Mouse (Mus musculus): ENCODE measurements around the gene Sipa1l1.
A peak's percentile ranks its signal among the peaks of the same experiment; 100 is the strongest.

Gene Sipa1l1

DNA sequence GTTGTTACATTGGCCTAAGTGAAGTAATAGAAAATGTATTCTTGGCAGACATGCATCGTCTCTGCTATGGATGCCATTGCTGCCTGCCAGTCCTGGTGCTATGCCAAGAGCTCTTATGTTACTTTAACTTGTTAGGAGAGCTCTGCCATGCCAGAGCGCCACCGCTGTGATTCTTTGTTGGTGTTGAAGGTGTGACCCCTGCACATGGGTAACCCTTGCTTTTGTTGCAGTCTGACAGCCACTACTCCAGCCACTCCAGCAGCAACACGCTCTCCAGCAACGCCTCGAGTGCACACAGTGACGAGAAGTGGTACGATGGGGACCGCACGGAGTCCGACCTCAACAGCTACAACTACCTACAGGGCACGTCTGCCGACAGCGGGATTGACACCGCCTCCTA, 255.7 kb downstream of the Sipa1l1 start:
- no peak for DNase-seq (ENCODE audit: inconsistent ontology term)

DNA sequence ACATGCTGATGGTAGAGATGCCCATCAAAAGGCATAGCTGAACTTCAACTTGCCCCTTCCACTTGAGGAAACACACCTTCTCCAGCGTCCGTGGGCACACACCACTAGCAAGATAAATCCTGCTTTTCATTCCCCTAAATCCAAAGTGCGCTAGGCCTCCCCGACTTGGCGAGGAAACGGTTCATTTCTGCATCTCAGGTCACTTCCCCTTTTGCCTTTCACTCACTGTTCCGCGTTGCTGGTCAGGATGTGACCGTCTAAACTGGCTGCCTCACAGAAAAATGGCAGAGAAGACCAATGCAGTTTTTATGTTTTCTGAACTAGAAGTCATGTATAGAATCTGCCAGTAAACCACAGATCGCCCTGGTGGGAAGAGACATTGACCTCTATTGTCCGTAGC, 256.7 kb downstream of the Sipa1l1 start:
- DNase-seq (ENCODE audit: inconsistent ontology term) = no peak

DNA sequence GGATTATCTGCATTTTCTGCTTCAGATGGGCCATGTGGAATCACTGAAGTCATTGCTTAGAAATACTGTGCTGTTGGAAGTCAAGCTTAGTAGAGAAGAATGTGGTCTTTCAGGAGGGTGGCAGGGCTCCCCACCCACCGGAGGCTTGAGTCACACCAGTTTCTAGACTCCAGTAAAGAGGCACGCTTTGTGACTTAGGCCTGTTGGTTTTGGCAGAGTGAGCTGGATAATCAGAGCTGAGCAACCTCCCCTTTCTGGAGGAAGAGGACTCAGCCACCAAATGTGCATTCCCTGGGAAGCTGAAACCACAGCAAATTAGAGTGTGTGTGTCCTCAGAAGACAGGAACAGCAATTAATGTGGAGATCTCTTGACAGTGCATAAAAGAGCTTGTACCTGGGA, 258.3 kb downstream of the Sipa1l1 start:
- DNase-seq (ENCODE audit: inconsistent ontology term) = peak; percentile 93

DNA sequence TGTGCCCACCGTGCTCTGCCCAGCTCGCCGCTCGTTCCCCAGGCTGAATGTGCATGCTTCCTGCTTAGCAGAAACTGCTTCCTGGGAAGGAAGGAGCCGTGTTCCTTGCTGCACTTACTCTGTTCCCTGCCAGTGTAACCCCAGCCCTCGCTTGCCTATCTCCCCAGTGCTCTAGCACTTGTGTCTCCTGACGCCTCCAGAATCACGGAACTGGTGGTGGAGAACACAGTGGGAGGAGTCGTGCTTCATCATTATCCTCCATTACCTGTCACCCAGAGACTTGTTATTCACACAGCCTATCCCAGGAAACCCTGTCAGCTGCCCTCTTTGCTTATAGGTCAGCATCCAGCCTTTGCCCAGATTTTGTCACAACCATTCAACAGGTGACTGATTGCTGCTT, 259.3 kb downstream of the Sipa1l1 start:
- no peak for DNase-seq (ENCODE audit: inconsistent ontology term)

DNA sequence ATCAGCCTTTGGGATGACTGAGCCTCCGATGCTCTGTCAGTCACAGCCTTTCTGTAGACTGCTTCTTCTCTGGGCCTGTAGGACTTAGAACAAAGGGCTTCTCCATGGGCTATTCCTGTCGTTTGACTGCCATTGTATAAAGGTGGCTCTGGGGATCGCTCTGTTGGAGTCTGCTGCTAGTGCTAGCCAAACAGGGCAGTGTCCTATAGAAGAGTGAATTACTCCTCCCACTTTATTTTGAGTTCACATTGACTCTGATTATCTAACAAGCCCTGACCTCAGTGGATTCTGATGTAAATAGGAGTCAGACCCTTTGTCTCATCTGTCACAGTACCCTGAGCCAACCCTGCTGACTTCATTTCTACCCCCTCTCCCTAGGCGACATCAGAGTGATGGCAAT, 264.2 kb downstream of the Sipa1l1 start:
- DNase-seq (ENCODE audit: inconsistent ontology term) = no peak

DNA sequence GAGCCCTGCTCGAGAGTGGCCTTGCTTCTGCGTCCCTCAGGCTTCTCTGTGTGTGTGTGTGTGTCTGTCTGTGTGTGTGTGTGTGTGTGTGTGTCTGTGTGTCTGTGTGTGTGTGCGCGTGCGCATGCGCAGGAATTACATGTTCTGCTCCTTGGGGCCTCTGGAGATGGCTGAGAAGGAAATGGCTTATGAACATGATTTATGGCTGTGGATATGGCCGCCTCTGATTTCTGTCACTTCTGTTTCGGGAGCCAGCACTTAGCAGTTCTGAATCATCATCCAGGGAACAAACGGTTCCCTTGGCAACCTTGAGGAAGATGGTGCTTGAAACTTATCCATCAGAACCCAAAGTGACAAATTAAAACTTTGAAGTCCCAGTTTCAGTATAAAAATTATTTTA, 265.5 kb downstream of the Sipa1l1 start:
- no peak for DNase-seq (ENCODE audit: inconsistent ontology term)

DNA sequence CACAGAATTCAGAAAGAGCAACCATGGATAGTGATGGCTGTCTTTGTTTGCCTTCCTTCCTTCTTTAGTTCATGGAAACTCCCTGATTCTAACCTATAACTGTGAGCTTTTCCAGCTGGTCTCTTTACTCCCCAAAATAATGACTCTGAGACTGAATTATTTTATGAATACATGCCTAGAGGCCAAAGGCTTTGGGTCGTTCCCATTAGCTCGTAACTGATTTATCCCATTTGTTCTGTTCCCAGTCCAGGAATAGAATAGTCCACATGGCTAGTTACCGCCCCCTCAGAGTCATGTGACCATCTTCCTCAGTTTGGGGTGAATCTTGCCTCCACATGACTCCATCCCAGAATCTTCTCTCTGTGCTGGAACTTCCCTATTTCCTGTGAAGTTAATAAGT, 272.4 kb downstream of the Sipa1l1 start:
- DNase-seq (ENCODE audit: inconsistent ontology term) = no peak

DNA sequence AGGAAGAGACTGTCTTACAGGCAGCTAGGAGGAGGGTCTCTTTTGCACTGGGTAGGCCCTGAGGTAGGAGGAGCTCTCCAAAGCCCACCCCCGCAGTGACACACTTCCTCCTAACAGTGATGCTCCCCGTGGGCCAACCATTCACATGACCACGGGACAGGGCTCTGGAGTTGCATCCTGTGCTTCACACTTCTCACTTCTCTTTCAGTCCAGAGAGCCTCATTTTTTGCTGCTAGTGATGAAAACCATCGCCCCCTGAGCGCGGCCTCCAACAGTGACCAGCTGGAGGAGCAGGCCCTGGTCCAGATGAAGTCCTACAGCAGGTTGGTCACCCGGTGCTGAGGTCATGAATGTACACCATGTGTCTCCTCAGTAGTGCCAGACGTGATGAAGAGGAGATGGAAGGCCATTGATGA, 277.5 kb downstream of the Sipa1l1 start:
- no peak for DNase-seq (ENCODE audit: inconsistent ontology term)

DNA sequence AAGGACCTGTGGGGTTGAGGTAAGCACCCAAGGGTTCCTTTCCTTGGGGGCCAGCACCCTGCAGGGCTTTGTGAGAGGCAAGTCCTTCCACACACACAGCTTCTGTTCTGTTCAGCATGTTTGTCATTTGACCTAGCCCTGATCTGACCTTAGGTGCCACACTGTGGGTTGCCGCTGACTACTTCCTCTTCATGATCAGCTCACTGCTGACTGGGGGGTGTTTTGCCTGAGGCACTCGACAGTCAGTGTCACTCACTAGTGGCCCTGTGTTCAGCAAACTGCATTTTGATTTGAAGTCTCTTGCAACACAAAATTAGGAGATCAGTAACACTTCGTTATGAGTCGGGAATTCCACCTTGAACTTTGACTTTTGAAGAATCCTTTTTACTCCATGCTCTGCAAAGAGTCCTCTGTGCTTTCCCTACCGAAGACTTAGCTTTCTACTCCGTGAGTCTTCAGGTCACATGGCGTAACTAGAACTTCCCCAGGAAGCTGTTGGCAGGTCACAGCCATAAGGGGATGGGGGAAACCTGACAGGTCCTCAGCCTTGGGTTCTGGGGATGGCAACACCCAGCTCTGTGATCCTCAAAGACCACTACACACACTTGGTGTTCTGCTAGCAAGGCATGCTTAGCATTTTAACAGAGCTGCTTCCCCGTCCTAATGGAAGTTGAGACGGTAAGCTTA, 279.2 kb downstream of the Sipa1l1 start:
- no peak for DNase-seq (ENCODE audit: inconsistent ontology term)

DNA sequence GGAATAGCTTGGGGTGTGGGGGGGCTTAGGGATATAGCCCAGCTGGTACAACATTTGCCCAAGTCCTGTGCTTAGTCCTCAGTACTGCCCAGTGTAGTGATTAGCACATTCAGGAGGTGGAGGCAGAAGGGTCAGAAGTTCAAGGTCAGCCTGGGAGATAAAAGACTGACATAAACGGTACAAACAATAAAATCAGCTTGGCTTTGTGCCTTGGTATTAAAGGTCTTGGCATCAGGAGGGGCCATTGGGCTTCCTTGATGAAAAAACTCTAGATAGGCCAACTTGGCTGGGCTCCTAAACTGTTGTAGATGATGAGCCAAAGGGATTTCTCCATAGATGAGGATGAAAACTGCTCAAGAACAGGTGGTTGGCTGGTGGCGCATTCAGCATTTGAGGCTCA, 283.3 kb downstream of the Sipa1l1 start:
- no peak for DNase-seq (ENCODE audit: inconsistent ontology term)

DNA sequence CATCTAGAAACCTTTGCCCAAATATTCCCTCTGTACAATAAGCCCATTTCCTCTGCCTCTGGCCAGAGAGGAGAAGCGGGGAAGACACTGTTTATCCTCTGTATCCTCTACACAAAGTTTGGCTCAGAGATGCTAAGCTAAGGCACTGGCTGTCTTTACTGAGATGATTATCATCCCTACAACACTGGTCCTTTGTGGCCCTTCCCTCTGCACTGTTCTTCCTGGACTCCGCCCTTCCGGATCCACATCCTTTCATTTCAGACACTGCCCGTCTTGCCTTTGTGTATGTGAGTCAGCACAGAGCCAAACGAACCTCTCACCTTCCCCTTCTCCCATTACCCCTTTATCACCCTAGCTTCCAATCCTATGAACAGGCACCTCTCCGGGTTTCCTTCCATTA, 285.3 kb downstream of the Sipa1l1 start:
- DNase-seq (ENCODE audit: inconsistent ontology term) = no peak

DNA sequence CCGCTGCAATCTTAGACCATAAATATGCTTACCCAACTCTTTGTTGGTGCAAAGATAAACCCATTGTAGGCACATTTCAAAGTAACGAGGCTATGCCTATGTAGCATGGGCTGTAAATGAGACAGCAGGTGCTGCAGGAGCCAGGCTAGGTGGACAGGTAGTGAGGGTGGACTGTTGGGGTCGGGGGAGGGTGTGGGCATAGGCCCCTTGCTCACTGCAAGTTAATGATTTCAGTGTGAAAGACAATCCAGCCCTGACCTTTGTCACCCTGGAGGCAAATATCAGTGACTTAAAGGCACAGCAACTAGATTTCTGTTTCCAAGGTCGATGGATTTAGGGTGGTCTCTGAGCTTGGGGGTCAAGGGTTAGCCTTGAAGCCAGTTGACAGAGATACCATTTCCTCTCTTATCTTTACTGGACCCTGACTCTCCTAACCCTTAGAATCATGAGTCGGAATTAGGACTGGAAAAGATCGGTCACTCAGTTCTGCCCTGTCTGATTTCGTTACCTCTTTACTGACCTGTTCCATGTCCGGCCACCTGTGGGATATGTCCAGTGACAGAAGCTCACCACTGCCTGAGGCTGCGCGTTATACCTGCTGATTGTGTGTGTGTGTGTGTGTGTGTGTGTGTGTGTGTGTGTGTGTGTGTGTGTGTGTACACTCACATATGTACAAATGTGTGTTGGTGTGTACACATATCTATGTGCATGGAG, 286.7 kb downstream of the Sipa1l1 start:
- DNase-seq (ENCODE audit: inconsistent ontology term) = no peak

DNA sequence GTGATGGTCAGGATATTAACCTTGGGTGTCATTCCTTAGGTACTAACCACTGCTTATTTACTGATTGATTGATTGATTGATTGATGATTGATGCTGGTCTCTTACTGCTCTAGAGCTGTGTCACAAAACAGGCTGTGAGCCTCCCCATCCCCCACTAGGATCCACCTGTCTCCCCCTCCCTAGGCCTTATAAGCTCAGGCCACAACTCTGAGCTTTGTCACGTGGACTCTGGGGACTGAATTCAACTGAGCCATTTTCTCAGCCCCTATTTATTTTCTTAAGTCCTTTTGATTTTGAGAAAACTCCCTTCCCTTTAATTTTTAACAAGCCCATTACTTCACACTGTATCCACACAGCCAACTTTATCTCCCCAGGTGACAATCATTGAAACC, 287.3 kb downstream of the Sipa1l1 start:
- no peak for DNase-seq (ENCODE audit: inconsistent ontology term)

DNA sequence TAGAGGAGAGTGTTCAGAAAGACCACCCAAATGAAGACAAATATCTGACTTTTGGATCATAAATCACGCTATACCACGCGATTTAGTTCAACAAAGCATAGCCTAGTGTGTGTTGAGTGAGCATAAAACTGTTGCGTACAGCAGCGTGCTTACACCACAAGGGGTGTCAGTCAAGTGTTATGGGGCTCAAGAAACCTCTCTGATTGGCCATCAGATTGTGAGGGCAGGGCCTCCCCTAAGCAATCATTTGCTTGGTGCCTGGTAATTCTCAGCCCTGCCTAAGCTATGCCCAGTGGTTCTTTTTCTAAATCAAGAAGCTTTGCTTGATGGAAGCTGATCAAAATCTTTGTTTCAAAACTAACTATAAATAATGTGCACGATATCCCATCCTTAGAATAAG, 288.5 kb downstream of the Sipa1l1 start:
- no peak for DNase-seq (ENCODE audit: inconsistent ontology term)

DNA sequence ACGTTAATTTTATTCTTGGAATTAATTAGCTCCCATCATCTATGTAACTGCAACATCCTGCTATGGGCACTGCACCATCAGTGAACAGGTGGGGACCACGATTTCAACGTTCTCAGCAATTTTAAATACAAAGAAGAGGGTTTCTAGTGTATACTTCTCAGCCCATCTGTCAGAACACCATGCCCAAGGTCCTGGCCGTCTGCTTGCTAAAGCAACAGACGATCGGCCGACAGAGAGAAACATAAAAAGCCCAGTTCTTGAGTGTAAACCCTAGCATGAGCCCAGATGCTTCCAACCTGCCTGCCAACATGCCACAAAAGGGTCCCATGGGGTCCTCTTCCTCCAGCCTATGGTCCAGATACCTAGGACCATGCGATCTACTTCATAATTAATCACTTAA, 288.9 kb downstream of the Sipa1l1 start:
- no peak for DNase-seq (ENCODE audit: inconsistent ontology term)

DNA sequence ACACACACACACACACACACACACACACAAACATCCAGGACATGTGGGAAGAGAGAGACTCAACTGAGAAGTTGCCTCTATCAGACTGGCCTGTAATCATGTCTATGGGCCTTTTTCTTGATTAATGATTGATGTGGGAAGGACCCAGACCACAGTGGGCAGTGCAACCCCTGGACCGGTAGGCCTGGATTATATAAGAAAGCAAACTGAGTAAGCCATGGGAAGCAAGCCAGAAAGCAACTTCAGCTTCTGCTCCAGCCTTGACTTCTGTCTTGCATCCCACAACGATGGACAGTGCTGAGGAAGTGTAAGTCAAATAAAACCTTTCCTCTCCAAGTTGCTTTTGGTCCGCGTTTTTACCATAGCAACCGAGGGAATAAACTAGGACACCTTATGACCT, 298.1 kb downstream of the Sipa1l1 start:
- no peak for DNase-seq (ENCODE audit: inconsistent ontology term)

DNA sequence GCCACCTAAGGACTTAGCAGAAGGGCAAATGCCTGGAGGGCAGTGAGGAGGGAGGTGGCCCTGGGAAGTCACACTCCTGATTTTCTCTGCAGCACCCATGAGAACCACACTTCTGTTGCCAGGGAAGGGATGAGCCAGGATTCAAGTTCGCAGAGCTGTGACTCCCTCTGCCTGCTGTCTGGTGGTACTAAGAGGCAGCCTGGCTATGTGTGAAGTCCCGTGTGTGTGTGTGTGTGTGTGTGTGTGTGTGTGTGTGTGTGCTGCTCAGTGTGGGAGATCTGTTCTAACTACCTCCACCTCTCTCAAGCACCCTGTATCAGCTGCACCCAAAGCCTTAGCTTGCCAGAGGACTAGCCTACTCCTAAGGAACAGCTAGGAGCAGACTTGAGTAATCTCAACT, 298.5 kb downstream of the Sipa1l1 start:
- DNase-seq (ENCODE audit: inconsistent ontology term) = no peak

DNA sequence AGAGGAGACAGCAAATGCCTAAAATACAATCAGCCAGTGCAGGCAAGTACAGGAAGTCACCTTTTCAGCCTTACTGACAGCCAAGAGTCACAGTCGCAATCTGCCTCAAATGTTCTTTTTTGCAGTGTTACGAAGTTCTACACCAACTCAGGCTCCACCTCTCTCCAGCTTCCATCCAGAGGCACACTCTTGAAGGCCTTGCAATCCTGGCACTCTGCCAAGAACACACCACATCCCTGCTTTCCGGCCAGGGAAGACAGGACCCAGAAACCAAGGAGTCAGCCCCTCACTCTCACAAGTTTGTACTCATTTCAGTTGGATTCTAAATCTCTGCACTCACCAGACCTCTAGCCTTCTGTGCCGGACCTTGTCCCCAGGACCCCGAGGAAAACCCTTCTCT, 299.3 kb downstream of the Sipa1l1 start:
- no peak for DNase-seq (ENCODE audit: inconsistent ontology term)

DNA sequence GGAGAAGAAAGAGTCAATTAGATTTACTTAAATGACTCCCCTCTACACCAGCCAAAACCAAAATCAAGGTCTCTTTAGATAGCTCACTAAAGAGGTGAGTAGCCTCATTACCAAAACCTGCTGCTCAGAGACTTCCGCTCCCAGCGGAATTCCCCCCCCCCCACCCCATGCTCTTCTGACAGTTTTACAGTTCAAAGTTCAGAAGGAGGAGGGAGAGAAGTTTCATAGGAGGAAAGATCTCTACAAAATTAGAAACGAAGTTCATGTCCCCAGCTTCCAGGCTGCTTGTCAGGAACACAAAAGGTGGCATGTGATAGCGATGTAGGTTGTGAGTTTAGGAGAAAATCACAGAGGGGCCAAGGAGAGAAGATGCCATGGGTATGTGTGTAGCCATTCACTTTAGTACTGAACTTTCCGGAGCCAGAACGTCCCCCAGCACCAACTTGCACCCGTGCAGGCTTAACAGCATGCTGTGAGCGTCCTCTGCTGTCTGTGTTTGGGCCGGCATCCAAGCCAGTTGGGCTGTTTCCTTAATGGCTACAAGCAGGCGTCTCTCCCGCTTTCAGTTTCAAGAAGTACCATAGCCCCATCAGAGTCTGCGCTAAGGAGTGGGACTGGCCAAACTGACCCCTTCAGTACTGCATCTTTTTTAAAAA, 300.7 kb downstream of the Sipa1l1 start:
- DNase-seq (ENCODE audit: inconsistent ontology term) = peak; percentile 83

DNA sequence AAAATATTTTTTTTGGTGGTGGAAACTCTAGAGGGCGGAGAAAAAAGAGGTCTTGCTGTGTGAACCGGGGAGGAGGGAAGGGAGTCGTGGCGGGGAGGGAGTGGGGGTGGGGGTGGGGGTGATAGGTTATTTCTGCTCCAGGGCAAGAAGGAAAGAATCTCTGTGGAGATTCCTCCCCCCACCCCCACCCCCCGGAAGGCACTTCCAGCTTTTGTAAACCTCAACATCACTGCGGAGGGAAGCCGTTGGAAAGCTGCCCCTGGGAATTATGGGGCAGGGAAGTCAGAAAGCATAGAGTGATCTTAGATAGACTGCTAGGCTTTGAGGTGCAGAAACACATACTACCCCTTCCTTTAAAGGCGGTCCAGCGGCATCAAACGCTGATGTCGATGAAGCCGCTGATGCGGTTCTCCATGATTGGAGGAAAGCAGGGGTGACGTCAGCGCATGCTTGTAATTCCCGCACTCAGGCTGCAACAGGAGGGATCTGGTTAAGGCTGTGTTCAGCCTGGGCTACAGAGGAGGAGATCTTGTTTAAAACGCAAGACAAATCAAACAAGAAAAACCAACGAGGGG, 301.3 kb downstream of the Sipa1l1 start:
- DNase-seq (ENCODE audit: inconsistent ontology term) = peak; percentile 88

DNA sequence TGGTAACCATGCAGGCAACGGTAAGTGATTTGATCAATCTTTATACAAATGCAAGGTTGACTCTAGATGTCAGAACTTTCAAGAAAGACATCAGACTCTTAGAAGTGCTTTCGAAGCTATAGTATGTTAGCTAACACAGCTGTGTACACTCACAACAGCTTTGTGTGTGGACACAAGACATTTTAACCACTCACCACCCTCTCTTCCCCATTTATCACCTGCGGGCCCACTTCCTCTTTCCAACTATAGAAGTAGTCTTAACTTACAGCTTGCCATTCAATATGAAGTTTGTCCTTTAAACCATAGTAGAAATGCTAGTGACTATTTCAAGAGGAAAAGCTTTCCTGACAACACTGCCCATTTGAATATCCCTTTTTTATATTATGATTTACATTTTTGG, 303.7 kb downstream of the Sipa1l1 start:
- DNase-seq (ENCODE audit: inconsistent ontology term) = no peak

DNA sequence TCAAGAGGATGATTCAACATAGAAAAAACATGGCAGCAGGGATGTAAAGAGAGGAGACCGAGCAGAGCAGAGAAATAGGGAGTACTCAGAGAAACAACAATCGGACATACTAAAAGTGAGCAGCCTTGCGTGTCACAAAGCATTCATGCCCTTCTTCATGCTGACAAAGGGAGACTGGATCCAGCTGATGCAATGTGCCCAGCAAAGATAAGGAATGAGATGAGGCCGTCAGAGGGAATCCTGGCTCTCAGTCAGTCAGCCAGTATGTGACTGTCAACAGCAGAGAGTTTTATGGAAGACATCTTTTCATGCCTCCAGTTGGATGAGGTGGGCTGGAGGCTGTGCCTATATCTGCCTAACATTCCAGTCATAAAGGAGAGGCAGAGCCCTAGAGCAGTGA, 304.1 kb downstream of the Sipa1l1 start:
- DNase-seq (ENCODE audit: inconsistent ontology term) = no peak

DNA sequence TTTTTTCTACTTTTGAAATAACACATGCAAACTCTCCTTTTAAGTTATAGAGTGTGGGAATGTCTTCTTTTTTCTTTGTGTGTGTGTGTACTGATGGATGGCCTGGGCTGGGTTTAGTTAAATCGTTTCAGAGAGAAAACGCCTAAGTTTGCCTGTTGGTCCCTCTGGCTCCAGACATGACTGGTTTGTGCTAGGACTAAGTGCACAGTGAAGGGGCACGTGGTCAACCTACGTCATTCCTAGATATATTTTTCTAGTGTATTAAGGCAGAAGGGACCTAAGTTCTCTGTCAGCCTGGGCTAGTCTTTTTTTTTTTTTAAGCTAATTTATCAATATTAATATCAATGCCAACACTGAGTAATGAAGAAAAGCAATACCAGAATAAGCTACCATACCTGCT, 305.3 kb downstream of the Sipa1l1 start:
- DNase-seq (ENCODE audit: inconsistent ontology term) = no peak

Data from Muller cell, postnatal 12 days (primary cell).